Mouse (Mus musculus): ENCODE results near the gene Rab6b. TPM values are rescaled to one million over a fixed set of nuclear protein-coding genes. Genes with fewer than 3 reads are reported as not detected.

Gene Rab6b
- polyA plus RNA-seq, 1 experiment from 2014 or later = 22.5 TPM

- no peak overlapping the region for H3K4me2 ChIP-seq (ENCODE audit: low read depth)
Measured at GRCm38 (mm10) chr9:103076836-103077531, 34.6 kb upstream of the Rab6b start.

GRCm38 (mm10) chr9:103078194-103078691 is 33.3 kb upstream of the Rab6b start:
- Histone ChIP-seq H3K4me1 (ENCODE audit: control insufficient read depth, insufficient read depth, low read length) (no peaks in the 10 kb centered on the region), H3K27me3 (ENCODE audit: control insufficient read depth, insufficient read depth, low read length) (no peaks in the 10 kb centered on the region), H3K36me3 (ENCODE audit: control insufficient read depth, insufficient read depth, low read length) (no peaks in the 10 kb centered on the region), H3K4me3 (ENCODE audit: low read depth, low read length) (no peak overlapping the region), H3K27ac (ENCODE audit: low read depth, low read length) (no peak overlapping the region), H3K4me2 (ENCODE audit: low read depth) (no peak overlapping the region), H3K9ac (ENCODE audit: low read length) (no peak overlapping the region), H3K9me3 (ENCODE audit: control insufficient read depth, low read length) (no peaks in the 10 kb centered on the region)
- ATAC-seq (ENCODE audit: insufficient read depth, low FRiP score, low TSS enrichment) = no peak
- WGBS = 92% methylated on average over 6 of the region's 6 CpGs
- no peak for DNase-seq (ENCODE audit: low spot score)

More at GRCm38 (mm10) chr9:103076836-103077531, 34.6 kb upstream of the Rab6b start:
- no peaks in the 10 kb centered on the region for H3K36me3 ChIP-seq (ENCODE audit: control insufficient read depth, insufficient read depth, low read length)
- H3K27ac ChIP-seq (ENCODE audit: low read depth, low read length) = no peak overlapping the region
- no peaks in the 10 kb centered on the region for H3K4me1 ChIP-seq (ENCODE audit: control insufficient read depth, insufficient read depth, low read length)
- no peak overlapping the region for H3K4me3 ChIP-seq (ENCODE audit: low read depth, low read length)
- no peak for ATAC-seq (ENCODE audit: insufficient read depth, low FRiP score, low TSS enrichment)
- no peak for DNase-seq (ENCODE audit: low spot score)
- H3K9ac ChIP-seq (ENCODE audit: low read length) = no peak overlapping the region
- no peaks in the 10 kb centered on the region for H3K9me3 ChIP-seq (ENCODE audit: control insufficient read depth, low read length)
- H3K27me3 ChIP-seq (ENCODE audit: control insufficient read depth, insufficient read depth, low read length) = no peaks in the 10 kb centered on the region
- WGBS = 84% methylated on average over 21 of the region's 21 CpGs

- H3K4me1 ChIP-seq (ENCODE audit: control insufficient read depth, insufficient read depth, low read length) = no peaks in the 10 kb centered on the region
- no peak for DNase-seq (ENCODE audit: low spot score)
- ATAC-seq (ENCODE audit: insufficient read depth, low FRiP score, low TSS enrichment) = no peak
- no peak overlapping the region for H3K4me3 ChIP-seq (ENCODE audit: low read depth, low read length)
- H3K9me3 ChIP-seq (ENCODE audit: control insufficient read depth, low read length) = no peaks in the 10 kb centered on the region
- H3K27me3 ChIP-seq (ENCODE audit: control insufficient read depth, insufficient read depth, low read length) = no peaks in the 10 kb centered on the region
- no peak overlapping the region for H3K4me2 ChIP-seq (ENCODE audit: low read depth)
- WGBS = 93% methylated on average over 3 of the region's 3 CpGs
- no peak overlapping the region for H3K27ac ChIP-seq (ENCODE audit: low read depth, low read length)
- no peaks in the 10 kb centered on the region for H3K36me3 ChIP-seq (ENCODE audit: control insufficient read depth, insufficient read depth, low read length)
- H3K9ac ChIP-seq (ENCODE audit: low read length) = no peak overlapping the region
Measured at GRCm38 (mm10) chr9:103080211-103080610, 31.4 kb upstream of the Rab6b start.

- Histone ChIP-seq H3K27me3 (ENCODE audit: control insufficient read depth, insufficient read depth, low read length) (no peaks in the 10 kb centered on the region), H3K4me3 (ENCODE audit: low read depth, low read length) (no peak overlapping the region), H3K9ac (ENCODE audit: low read length) (no peak overlapping the region), H3K9me3 (ENCODE audit: control insufficient read depth, low read length) (no peaks in the 10 kb centered on the region), H3K4me1 (ENCODE audit: control insufficient read depth, insufficient read depth, low read length) (no peaks in the 10 kb centered on the region), H3K36me3 (ENCODE audit: control insufficient read depth, insufficient read depth, low read length) (no peaks in the 10 kb centered on the region), H3K27ac (ENCODE audit: low read depth, low read length) (no peak overlapping the region), H3K4me2 (ENCODE audit: low read depth) (no peak overlapping the region)
- no peak for DNase-seq (ENCODE audit: low spot score)
- WGBS = 80% methylated on average over 8 of the region's 8 CpGs
- ATAC-seq (ENCODE audit: insufficient read depth, low FRiP score, low TSS enrichment) = no peak
Measured at GRCm38 (mm10) chr9:103082246-103082975, 29.2 kb upstream of the Rab6b start.

GRCm38 (mm10) chr9:103083405-103083804 is 28.2 kb upstream of the Rab6b start:
- H3K9me3 ChIP-seq (ENCODE audit: control insufficient read depth, low read length) = no peaks in the 10 kb centered on the region
- no peak overlapping the region for H3K4me3 ChIP-seq (ENCODE audit: low read depth, low read length)
- DNase-seq (ENCODE audit: low spot score) = no peak
- H3K9ac ChIP-seq (ENCODE audit: low read length) = no peak overlapping the region
- H3K27me3 ChIP-seq (ENCODE audit: control insufficient read depth, insufficient read depth, low read length) = no peaks in the 10 kb centered on the region
- ATAC-seq (ENCODE audit: insufficient read depth, low FRiP score, low TSS enrichment) = no peak
- H3K4me1 ChIP-seq (ENCODE audit: control insufficient read depth, insufficient read depth, low read length) = no peaks in the 10 kb centered on the region
- no peaks in the 10 kb centered on the region for H3K36me3 ChIP-seq (ENCODE audit: control insufficient read depth, insufficient read depth, low read length)
- H3K27ac ChIP-seq (ENCODE audit: low read depth, low read length) = no peak overlapping the region
- 67% methylated on average over 3 of the region's 3 CpGs for WGBS
- H3K4me2 ChIP-seq (ENCODE audit: low read depth) = no peak overlapping the region

DNA sequence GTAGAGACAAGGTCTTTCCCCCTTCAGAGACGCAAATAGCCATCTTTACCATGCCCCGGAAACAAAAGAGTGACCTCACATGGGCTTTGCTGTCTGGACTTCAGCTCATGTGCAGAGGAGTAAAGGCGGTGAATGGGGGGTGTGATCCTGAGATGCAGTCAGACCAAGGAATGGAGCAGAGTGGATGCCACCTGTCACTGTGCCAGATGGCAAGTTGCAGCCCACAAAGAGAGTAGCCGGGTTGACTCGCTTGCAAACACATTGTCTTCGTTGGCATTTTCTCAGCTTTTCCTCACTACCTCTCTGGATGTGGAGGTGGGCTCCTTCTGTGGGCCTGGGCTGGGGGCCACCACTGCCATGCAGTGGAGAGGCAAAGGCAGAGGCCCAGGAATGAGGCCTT is 24.9 kb upstream of the Rab6b start:
- Histone ChIP-seq H3K36me3 (ENCODE audit: control insufficient read depth, insufficient read depth, low read length) (no peaks in the 10 kb centered on the region), H3K9ac (ENCODE audit: low read length) (no peak overlapping the region), H3K27ac (ENCODE audit: low read depth, low read length) (no peak overlapping the region), H3K27me3 (ENCODE audit: control insufficient read depth, insufficient read depth, low read length) (no peaks in the 10 kb centered on the region), H3K4me1 (ENCODE audit: control insufficient read depth, insufficient read depth, low read length) (no peaks in the 10 kb centered on the region), H3K9me3 (ENCODE audit: control insufficient read depth, low read length) (no peaks in the 10 kb centered on the region), H3K4me2 (ENCODE audit: low read depth) (no peak overlapping the region), H3K4me3 (ENCODE audit: low read depth, low read length) (no peak overlapping the region)
- ATAC-seq (ENCODE audit: insufficient read depth, low FRiP score, low TSS enrichment) = no peak
- DNase-seq (ENCODE audit: low spot score) = no peak
- WGBS = 75% methylated on average over 6 of the region's 6 CpGs

DNA sequence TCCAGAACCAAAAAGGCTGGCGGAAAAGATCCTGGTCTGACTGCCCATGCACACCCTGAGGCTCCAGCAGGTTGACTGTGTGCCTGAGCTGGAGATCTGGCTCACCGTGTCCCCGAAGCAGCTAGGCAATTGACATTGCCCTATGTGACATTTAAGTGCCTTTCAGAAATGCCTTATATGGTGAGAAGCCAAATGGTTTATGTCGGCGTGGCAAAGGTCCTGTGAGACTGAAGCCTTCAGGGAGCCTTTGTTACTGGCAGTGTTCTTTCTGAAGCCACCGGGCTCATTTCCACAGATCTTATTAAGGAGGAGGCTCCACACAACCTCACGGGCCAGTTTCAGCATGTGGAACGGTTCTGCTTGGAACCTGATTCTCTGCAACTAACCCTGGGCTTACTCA is 24.3 kb upstream of the Rab6b start:
- Histone ChIP-seq H3K4me1 (ENCODE audit: control insufficient read depth, insufficient read depth, low read length) (no peaks in the 10 kb centered on the region), H3K4me3 (ENCODE audit: low read depth, low read length) (no peak overlapping the region), H3K36me3 (ENCODE audit: control insufficient read depth, insufficient read depth, low read length) (no peaks in the 10 kb centered on the region), H3K9me3 (ENCODE audit: control insufficient read depth, low read length) (no peaks in the 10 kb centered on the region), H3K27ac (ENCODE audit: low read depth, low read length) (no peak overlapping the region), H3K9ac (ENCODE audit: low read length) (no peak overlapping the region), H3K4me2 (ENCODE audit: low read depth) (no peak overlapping the region), H3K27me3 (ENCODE audit: control insufficient read depth, insufficient read depth, low read length) (no peaks in the 10 kb centered on the region)
- 63% methylated on average over 8 of the region's 8 CpGs for WGBS
- DNase-seq (ENCODE audit: low spot score) (no peak), ATAC-seq (ENCODE audit: insufficient read depth, low FRiP score, low TSS enrichment) (no peak)

DNA sequence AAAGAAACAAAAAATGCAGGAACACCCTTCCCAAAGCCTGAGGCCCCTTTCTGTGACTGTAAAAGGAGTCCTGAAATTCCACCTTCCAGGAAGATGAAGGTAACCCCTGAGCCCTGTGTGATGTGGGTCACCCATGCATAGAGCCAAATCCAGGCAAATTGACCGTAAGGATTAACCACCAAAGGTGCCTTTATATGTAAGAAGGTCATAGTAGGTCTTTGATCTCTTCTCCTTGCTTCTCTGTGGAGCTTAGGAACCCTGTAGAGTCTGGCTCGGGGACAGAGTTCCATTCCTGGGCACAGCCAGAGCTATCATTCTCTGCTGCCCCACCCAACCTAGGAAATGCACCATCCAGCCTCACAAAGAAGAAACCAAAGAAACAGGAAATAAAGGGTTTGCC is 22.9 kb upstream of the Rab6b start:
- no peak overlapping the region for H3K9ac ChIP-seq (ENCODE audit: low read length)
- no peak overlapping the region for H3K27ac ChIP-seq (ENCODE audit: low read depth, low read length)
- no peak overlapping the region for H3K4me2 ChIP-seq (ENCODE audit: low read depth)

More for the DNA sequence above, 22.9 kb upstream of the Rab6b start:
- WGBS = 79% methylated on average over 2 of the region's 2 CpGs
- no peaks in the 10 kb centered on the region for H3K36me3 ChIP-seq (ENCODE audit: control insufficient read depth, insufficient read depth, low read length)
- H3K27me3 ChIP-seq (ENCODE audit: control insufficient read depth, insufficient read depth, low read length) = no peaks in the 10 kb centered on the region
- DNase-seq (ENCODE audit: low spot score) (no peak), ATAC-seq (ENCODE audit: insufficient read depth, low FRiP score, low TSS enrichment) (no peak)
- H3K9me3 ChIP-seq (ENCODE audit: control insufficient read depth, low read length) = no peaks in the 10 kb centered on the region
- H3K4me3 ChIP-seq (ENCODE audit: low read depth, low read length) = no peak overlapping the region
- no peaks in the 10 kb centered on the region for H3K4me1 ChIP-seq (ENCODE audit: control insufficient read depth, insufficient read depth, low read length)
